Mouse (Mus musculus) embryonic facial prominence, embryonic 15.5 days (tissue): ENCODE data around the gene Azin2. TPM values are rescaled to one million over a fixed set of nuclear protein-coding genes. Genes with fewer than 3 reads are reported as not detected.

ENCODE experiments used
- ATAC-seq: fragments of 200-750 bp; cut with Nextera tagmentation; 2 replicates; pipeline ENCODE4 v1.8.0; 2017; ENCODE audit warnings: low read depth, moderate TSS enrichment; ENCODE audit not compliant: insufficient number of reproducible peaks, low FRiP score, low TSS enrichment
- H3K27ac ChIP-seq: fragments of 300-500 bp; sonication (generic); replicated peaks from 2 replicates; pipeline ENCODE4 v1.5.1; 2015; ENCODE audit warnings: mild to moderate bottlenecking, inconsistent platforms
- H3K27me3 ChIP-seq: fragments of 300-500 bp; sonication (generic); 2 replicates; pipeline ENCODE4 v1.6.1; 2015; ENCODE audit warnings: inconsistent platforms
- H3K36me3 ChIP-seq: fragments of 300-500 bp; sonication (generic); 2 replicates; pipeline ENCODE4 v1.6.1; 2015; ENCODE audit warnings: mild to moderate bottlenecking, inconsistent platforms
- H3K4me1 ChIP-seq: fragments of 300-500 bp; sonication (generic); 2 replicates; pipeline ENCODE4 v1.6.1; 2015; ENCODE audit warnings: inconsistent platforms
- H3K4me2 ChIP-seq: fragments of 300-500 bp; sonication (generic); replicated peaks from 2 replicates; pipeline ENCODE4 v1.6.1; 2015; ENCODE audit warnings: mild to moderate bottlenecking, inconsistent platforms
- H3K4me3 ChIP-seq: fragments of 300-500 bp; sonication (generic); replicated peaks from 2 replicates; pipeline ENCODE4 v1.5.1; 2015; ENCODE audit warnings: mild to moderate bottlenecking, inconsistent platforms
- H3K9ac ChIP-seq: fragments of 300-500 bp; sonication (generic); 2 replicates; pipeline ENCODE4 v1.6.1; 2015; ENCODE audit warnings: inconsistent platforms
- H3K9me3 ChIP-seq: fragments of 300-500 bp; sonication (generic); replicated peaks from 2 replicates; pipeline ENCODE4 v1.6.1; 2016; ENCODE audit warnings: inconsistent platforms
- WGBS: fragments of 180-500 bp; shearing (Covaris S2); methylation state at CpG from one replicate; pipeline ENCODE4 v1.1.7; 2015; 5-methylcytosine and 5-hydroxymethylcytosine counted together
- polyA plus RNA-seq: library from polyadenylated mRNA; unstranded; fragments of >200 nt; fragmentation: Nextera tagmentation; extraction: Ambion mirVana; gene quantifications from 2 replicates; pipeline ENCODE4 v1.2.1, GENCODE M21; 2015

Azin2 gene
- polyA plus RNA-seq, 1 experiment from 2014 or later: 32.1 TPM

- H3K9me3 ChIP-seq: no peaks in the 10 kb centered on the region
- ATAC-seq: no peak
Measured at GRCm38 (mm10) chr4:128895841-128896240, 66.4 kb downstream of the Azin2 start.

DNA sequence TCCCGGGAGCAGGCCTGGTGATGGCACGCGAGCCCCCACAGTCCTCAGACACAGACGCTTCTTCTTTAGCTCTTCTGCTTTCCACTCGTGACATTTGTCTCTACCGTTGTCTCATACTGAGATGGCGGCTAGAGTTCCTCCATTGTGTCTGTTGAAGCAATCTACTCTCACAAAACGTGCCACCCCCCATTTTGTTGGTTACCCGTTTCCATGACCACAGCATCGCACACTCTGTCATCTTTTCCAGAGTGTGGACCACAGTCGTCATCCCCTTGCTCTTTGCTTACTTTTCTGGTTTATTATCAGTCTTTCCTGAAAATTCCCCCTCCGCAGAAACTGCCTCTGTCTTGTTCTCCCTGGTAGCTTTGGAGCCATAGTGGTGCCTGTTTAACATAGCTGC is 68.1 kb downstream of the Azin2 start:
- no peak overlapping the region for H3K9ac ChIP-seq
- ATAC-seq: no peak
- H3K4me1 ChIP-seq: peaks cover 29% of the 10 kb centered on the region
- no peak overlapping the region for H3K4me3 ChIP-seq
- no peak overlapping the region for H3K4me2 ChIP-seq
- no peaks in the 10 kb centered on the region for H3K27me3 ChIP-seq
- 86% methylated on average over 12 of the region's 12 CpGs for WGBS
- no peak overlapping the region for H3K27ac ChIP-seq
- H3K36me3 ChIP-seq: 0 out of 2 replicates have a peak, but pooled peaks cover 4% of the 10 kb centered on the region
- no peaks in the 10 kb centered on the region for H3K9me3 ChIP-seq

More at GRCm38 (mm10) chr4:128895841-128896240, 66.4 kb downstream of the Azin2 start:
- Histone ChIP-seq H3K4me2 (no peak overlapping the region), H3K4me3 (no peak overlapping the region), H3K4me1 (peaks cover 34% of the 10 kb centered on the region), H3K27ac (no peak overlapping the region), H3K36me3 (peaks cover 4% of the 10 kb centered on the region; the same call in 1 of the 2 replicates), H3K9ac (no peak overlapping the region), H3K27me3 (no peaks in the 10 kb centered on the region)
- 95% methylated on average over 4 of the region's 4 CpGs for WGBS

GRCm38 (mm10) chr4:128892188-128892587 is 70.1 kb downstream of the Azin2 start:
- Histone ChIP-seq H3K36me3 (0 out of 2 replicates have a peak, but pooled peaks cover 4% of the 10 kb centered on the region), H3K27me3 (no peaks in the 10 kb centered on the region), H3K4me1 (peaks cover 15% of the 10 kb centered on the region), H3K4me2 (no peak overlapping the region), H3K9me3 (no peaks in the 10 kb centered on the region), H3K9ac (no peak overlapping the region), H3K4me3 (no peak overlapping the region), H3K27ac (no peak overlapping the region)
- ATAC-seq: no peak
- 73% methylated on average over 6 of the region's 6 CpGs for WGBS

GRCm38 (mm10) chr4:128891746-128892145 is 70.5 kb downstream of the Azin2 start:
- peaks cover 20% of the 10 kb centered on the region for H3K4me1 ChIP-seq
- no peaks in the 10 kb centered on the region for H3K9me3 ChIP-seq
- H3K27me3 ChIP-seq: no peaks in the 10 kb centered on the region
- H3K4me2 ChIP-seq: no peak overlapping the region
- H3K4me3 ChIP-seq: no peak overlapping the region
- no peak overlapping the region for H3K9ac ChIP-seq
- 79% methylated on average over 6 of the region's 6 CpGs for WGBS
- H3K36me3 ChIP-seq: 0 out of 2 replicates have a peak, but pooled peaks cover 4% of the 10 kb centered on the region
- H3K27ac ChIP-seq: no peak overlapping the region
- no peak for ATAC-seq

DNA sequence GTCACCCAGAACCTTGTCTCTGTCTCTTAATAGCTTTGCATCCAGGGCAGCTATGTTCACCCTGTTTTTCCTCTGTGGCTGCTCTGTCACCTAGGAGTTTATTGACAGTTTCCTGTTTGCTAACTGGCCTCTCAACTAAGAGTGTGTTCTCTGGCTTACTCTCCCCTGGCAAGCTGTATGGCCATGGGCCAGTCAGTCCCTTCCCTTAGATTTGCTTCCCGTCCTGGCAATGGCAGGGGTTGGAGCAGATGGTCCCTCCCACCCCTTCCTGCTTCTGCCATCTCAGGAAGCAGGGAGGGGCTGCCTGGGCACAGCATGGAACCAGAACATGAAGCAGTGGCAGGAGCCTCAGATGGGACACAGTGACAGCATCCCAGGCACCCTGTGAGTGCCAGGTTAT is 71.1 kb downstream of the Azin2 start:
- no peaks in the 10 kb centered on the region for H3K9me3 ChIP-seq
- no peaks in the 10 kb centered on the region for H3K27me3 ChIP-seq
- peaks cover 26% of the 10 kb centered on the region for H3K4me1 ChIP-seq
- no peak overlapping the region for H3K27ac ChIP-seq
- 14% methylated on average over 1 of the region's 1 CpGs for WGBS
- H3K4me2 ChIP-seq: no peak overlapping the region
- ATAC-seq: no peak
- H3K9ac ChIP-seq: no peak overlapping the region
- no peak overlapping the region for H3K4me3 ChIP-seq
- 0 out of 2 replicates have a peak, but pooled peaks cover 4% of the 10 kb centered on the region for H3K36me3 ChIP-seq

GRCm38 (mm10) chr4:128889752-128890630 is 72.3 kb downstream of the Azin2 start:
- Histone ChIP-seq H3K27ac (no peak overlapping the region), H3K9ac (no peak overlapping the region), H3K27me3 (no peaks in the 10 kb centered on the region), H3K4me3 (no peak overlapping the region), H3K4me2 (no peak overlapping the region), H3K4me1 (peaks cover 29% of the 10 kb centered on the region), H3K36me3 (0 out of 2 replicates have a peak, but pooled peaks cover 6% of the 10 kb centered on the region), H3K9me3 (no peaks in the 10 kb centered on the region)
- 83% methylated on average over 12 of the region's 12 CpGs for WGBS
- no peak for ATAC-seq

GRCm38 (mm10) chr4:128888436-128888990 is 73.7 kb downstream of the Azin2 start:
- 83% methylated on average over 6 of the region's 6 CpGs for WGBS
- H3K36me3 ChIP-seq: 0 out of 2 replicates have a peak, but pooled peaks cover 6% of the 10 kb centered on the region

DNA sequence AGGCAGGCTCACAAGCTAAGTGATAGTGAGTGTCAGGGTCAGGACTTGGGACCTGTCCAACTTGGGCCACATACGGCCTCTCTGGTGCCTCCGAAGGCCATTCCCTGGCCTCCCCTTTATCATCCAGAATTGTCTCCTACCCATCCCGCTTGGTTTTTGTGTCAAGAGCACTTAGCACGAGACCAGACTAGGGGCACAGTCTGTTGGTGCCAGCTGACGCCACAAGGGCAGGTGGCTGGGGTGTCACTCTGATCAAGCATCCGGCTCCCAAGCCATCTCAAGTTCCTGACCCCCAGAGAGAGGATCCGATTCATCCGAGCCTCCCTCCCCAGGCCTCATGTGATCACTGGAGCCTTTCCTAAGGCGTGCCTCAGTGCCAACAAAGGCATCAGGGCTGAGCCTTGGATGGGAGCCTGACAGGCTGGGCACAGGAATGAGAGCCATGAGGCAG is 74.6 kb downstream of the Azin2 start:
- 62% methylated on average over 9 of the region's 9 CpGs for WGBS
- no peak overlapping the region for H3K4me3 ChIP-seq
- H3K4me1 ChIP-seq: peaks cover 40% of the 10 kb centered on the region
- H3K27ac ChIP-seq: no peak overlapping the region
- H3K9me3 ChIP-seq: no peaks in the 10 kb centered on the region
- H3K36me3 ChIP-seq: 0 out of 2 replicates have a peak, but pooled peaks cover 6% of the 10 kb centered on the region
- H3K4me2 ChIP-seq: no peak overlapping the region
- no peak overlapping the region for H3K9ac ChIP-seq
- H3K27me3 ChIP-seq: no peaks in the 10 kb centered on the region
- 0 out of 2 replicates have a peak, but pooled peaks have one; percentile 17 for ATAC-seq

More at GRCm38 (mm10) chr4:128888436-128888990, 73.7 kb downstream of the Azin2 start:
- no peaks in the 10 kb centered on the region for H3K9me3 ChIP-seq
- H3K27ac ChIP-seq: no peak overlapping the region
- H3K27me3 ChIP-seq: no peaks in the 10 kb centered on the region
- no peak overlapping the region for H3K4me2 ChIP-seq
- H3K4me3 ChIP-seq: no peak overlapping the region
- no peak for ATAC-seq
- H3K9ac ChIP-seq: no peak overlapping the region
- peaks cover 37% of the 10 kb centered on the region for H3K4me1 ChIP-seq

- Histone ChIP-seq H3K27ac (no peak overlapping the region), H3K9me3 (no peaks in the 10 kb centered on the region), H3K27me3 (no peaks in the 10 kb centered on the region), H3K4me1 (peaks cover 44% of the 10 kb centered on the region), H3K4me3 (no peak overlapping the region), H3K4me2 (no peak overlapping the region), H3K36me3 (0 out of 2 replicates have a peak, but pooled peaks cover 6% of the 10 kb centered on the region), H3K9ac (no peak overlapping the region)
- no peak for ATAC-seq
- 64% methylated on average over 10 of the region's 10 CpGs for WGBS
Measured at GRCm38 (mm10) chr4:128887026-128887425, 75.2 kb downstream of the Azin2 start.

DNA sequence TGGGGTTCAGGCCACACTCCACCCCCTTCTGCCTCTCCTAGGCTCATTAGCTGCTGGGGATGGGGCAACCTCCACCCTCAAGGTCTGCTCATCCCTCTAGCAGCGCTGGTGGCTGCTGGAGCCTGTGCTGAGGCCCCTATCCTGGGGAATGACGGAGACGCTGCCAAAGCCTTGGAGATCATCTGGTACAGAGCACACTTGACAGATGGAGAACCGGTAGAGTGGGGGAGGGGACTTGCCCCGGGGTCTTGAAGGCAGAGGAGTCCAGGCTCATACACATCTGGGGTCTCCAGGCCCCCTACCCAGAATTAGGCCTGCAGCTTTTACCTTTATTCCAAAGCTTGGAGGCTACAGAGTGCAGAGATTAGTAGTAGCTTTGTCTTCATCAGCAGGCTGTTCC is 75.7 kb downstream of the Azin2 start:
- ATAC-seq: no peak
- H3K4me2 ChIP-seq: no peak overlapping the region
- H3K36me3 ChIP-seq: 0 out of 2 replicates have a peak, but pooled peaks cover 6% of the 10 kb centered on the region
- H3K4me1 ChIP-seq: peaks cover 41% of the 10 kb centered on the region
- H3K9ac ChIP-seq: no peak overlapping the region
- H3K27me3 ChIP-seq: no peaks in the 10 kb centered on the region
- H3K4me3 ChIP-seq: no peak overlapping the region
- no peak overlapping the region for H3K27ac ChIP-seq
- H3K9me3 ChIP-seq: no peaks in the 10 kb centered on the region
- WGBS: 33% methylated on average over 5 of the region's 5 CpGs

DNA sequence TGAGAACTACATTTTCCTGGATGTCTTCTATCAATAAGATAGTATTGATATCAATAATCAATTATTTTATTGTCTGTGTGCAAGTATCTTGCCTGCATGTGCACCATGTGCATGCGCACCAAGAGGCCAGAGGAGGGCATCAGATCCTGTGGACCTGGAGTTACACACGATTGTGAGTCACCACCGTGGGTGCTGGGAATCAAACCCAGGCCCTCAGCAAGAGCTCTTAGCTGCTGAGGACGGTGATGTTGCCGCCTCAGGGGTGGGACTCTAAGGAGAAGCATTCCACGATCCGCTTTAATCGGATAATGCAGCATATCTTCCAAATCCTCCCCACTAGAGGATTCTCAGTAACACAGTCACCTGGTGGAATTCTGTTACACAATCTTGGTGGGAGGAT is 76.7 kb downstream of the Azin2 start:
- no peak overlapping the region for H3K9ac ChIP-seq
- H3K27ac ChIP-seq: no peak overlapping the region
- H3K4me2 ChIP-seq: no peak overlapping the region
- H3K27me3 ChIP-seq: no peaks in the 10 kb centered on the region
- H3K36me3 ChIP-seq: 0 out of 2 replicates have a peak, but pooled peaks cover 6% of the 10 kb centered on the region
- H3K4me3 ChIP-seq: no peak overlapping the region
- H3K9me3 ChIP-seq: no peaks in the 10 kb centered on the region
- no peak for ATAC-seq
- 93% methylated on average over 8 of the region's 8 CpGs for WGBS
- peaks cover 32% of the 10 kb centered on the region for H3K4me1 ChIP-seq
